ENCODE assay signal across 10 mouse cellular contexts in genomic region chr3:111069156-111069555, GRCm38 (mm10).
DNase-seq lines count a peak whose midpoint lies in the region; ATAC-seq lines count a peak whose summit lies in the region.
"Had no signal": no experiment of that assay in that cellular context is flagged by ENCODE, and none has a peak within 500 bp of the region (broad histone marks: within the 10 kb centered on the region; RNA-seq: fewer than 3 reads in every experiment).

No protein-coding gene starts in this region.

- no peaks in the 10 kb centered on the region for H3K4me1 ChIP-seq in neural tube, embryonic 15.5 days
- H3K4me1 ChIP-seq: embryonic facial prominence, embryonic 13.5 days; lung, embryonic 15.5 days had no signal

- H3K9me3 ChIP-seq in neural tube, embryonic 15.5 days (replicated peaks): no peaks in the 10 kb centered on the region
- H3K9me3 ChIP-seq: embryonic facial prominence, embryonic 13.5 days; lung, embryonic 15.5 days had no signal

- no peak overlapping the region for H3K4me3 ChIP-seq in neural tube, embryonic 15.5 days (replicated peaks)
- H3K4me3 ChIP-seq: embryonic facial prominence, embryonic 13.5 days; lung, embryonic 15.5 days had no signal

- DNase-seq in adrenal gland, adult 8-10 months: peak; percentile 17
- DNase-seq in adrenal gland, adult 18-20 months (ENCODE audit: low spot score in 2 of 2): no peak
- peak; percentile 21 for DNase-seq in neural tube, embryonic 10.5 days (ENCODE audit: extremely low spot score, low spot score)
- peak; percentile 68 for DNase-seq in fat pad, adult 2 months (ENCODE audit: extremely low read depth, low read depth, low spot score)
- peak; percentile 44 for DNase-seq in layer of hippocampus, adult 9-10 months (ENCODE audit: low spot score)
- DNase-seq in retina, postnatal 7 days (ENCODE audit: low read depth, low spot score): peak; percentile 37
- no peak for DNase-seq in lung, postnatal 25 days (ENCODE audit: low spot score)

- no peak overlapping the region for H3K27ac ChIP-seq in neural tube, embryonic 15.5 days (replicated peaks)
- H3K27ac ChIP-seq: embryonic facial prominence, embryonic 13.5 days; lung, embryonic 15.5 days had no signal

- no peak for ATAC-seq in neural tube, embryonic 15.5 days (ENCODE audit: low FRiP score)

- no peaks in the 10 kb centered on the region for H3K36me3 ChIP-seq in neural tube, embryonic 15.5 days
- H3K36me3 ChIP-seq: embryonic facial prominence, embryonic 13.5 days; lung, embryonic 15.5 days had no signal

- WGBS in neural tube, embryonic 15.5 days: 26% methylated on average over 7 of the region's 7 CpGs

- H3K9ac ChIP-seq in neural tube, embryonic 15.5 days (replicated peaks): no peak overlapping the region
- H3K9ac ChIP-seq: embryonic facial prominence, embryonic 13.5 days; lung, embryonic 15.5 days had no signal

- H3K27me3 ChIP-seq in neural tube, embryonic 15.5 days (replicated peaks): no peaks in the 10 kb centered on the region
- H3K27me3 ChIP-seq: lung, embryonic 15.5 days had no signal

- no peak overlapping the region for H3K4me2 ChIP-seq in neural tube, embryonic 15.5 days
- H3K4me2 ChIP-seq: embryonic facial prominence, embryonic 13.5 days; lung, embryonic 15.5 days had no signal

Comparison
In these comparisons a context has a peak if more than half of its experiments do, and no peak if none do; other contexts are left out.
1. DNase-seq: peak in adrenal gland, adult 8-10 months (single experiment), neural tube, embryonic 10.5 days (single experiment), fat pad, adult 2 months (single experiment), layer of hippocampus, adult 9-10 months (single experiment) and retina, postnatal 7 days (single experiment); none in adrenal gland, adult 18-20 months (0 of 2) and lung, postnatal 25 days (single experiment).